Mouse (Mus musculus) layer of hippocampus, postnatal 10 days (tissue): ENCODE measurements around the gene Rbbp7. TPM values are rescaled to one million over a fixed set of nuclear protein-coding genes. Genes with fewer than 3 reads are reported as not detected.

Experiments used
- DNase-seq, 2 experiments: peaks; one replicate each; pipeline ENCODE4 v3.0.0; 2021; ENCODE audit warnings: low spot score in 2 of 2
- total RNA-seq, 2 experiments: library from RNA; stranded (reverse); gene quantifications; 2 replicates each; pipeline ENCODE4 v1.2.3; 2021

Gene Rbbp7
- total RNA-seq, 2 experiments from 2014 or later: 161 to 167 TPM

DNA sequence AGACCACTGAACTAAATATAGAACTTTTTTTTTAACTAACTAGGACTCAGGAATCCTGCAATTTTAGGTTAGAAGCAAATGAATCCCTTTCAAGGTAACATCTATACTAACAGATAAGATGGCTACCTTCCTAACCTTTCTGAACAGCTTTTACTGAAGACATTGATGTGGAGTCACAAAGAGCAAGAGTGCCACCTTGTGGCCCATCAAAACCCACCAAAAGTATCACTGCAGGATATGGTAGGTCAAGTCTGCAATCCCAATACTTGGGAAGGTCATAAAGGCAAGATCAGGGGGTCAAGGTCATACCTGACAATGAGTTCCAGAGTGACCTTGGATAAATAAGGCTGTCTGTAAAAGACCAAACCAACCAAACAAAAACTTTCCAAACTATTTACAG, 40.2 kb downstream of the Rbbp7 start:
- peak; percentile 21 to 27 for DNase-seq

DNA sequence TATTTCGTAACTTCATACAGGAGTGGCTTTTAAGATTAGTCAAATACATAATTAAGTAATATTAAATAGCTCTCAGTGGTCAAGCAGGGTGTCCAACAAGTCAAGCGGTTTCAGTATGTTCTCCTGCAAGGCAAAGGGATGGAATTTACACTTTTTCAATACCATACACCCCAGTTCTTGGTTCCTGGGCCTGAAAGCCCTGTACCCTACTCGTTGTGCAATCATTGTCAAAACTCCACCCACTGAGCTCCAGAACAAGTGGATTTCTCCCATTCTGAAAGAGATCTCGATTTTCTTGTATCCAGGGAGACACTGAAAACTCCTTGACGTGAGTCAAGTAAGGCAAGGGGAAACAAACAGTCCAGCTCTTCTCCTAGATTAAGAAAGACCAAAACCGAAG, 67.8 kb downstream of the Rbbp7 start:
- no peak for DNase-seq

Other genes with a start within 250 kb of the Rbbp7 start
- 10 to 100 TPM; 68.0 to 89.8 TPM for gene Reps2, start 116.8 kb upstream of the Rbbp7 start, total RNA-seq
- gene Txlng, start 69.1 kb downstream of the Rbbp7 start, total RNA-seq: 10 to 100 TPM; 17.5 to 18.6 TPM
- gene Syap1, start 128.0 kb downstream of the Rbbp7 start, total RNA-seq: 10 to 100 TPM; 37.3 to 39.4 TPM
- 10 to 100 TPM; 59.6 to 63.5 TPM for gene Ctps2, start 140.8 kb downstream of the Rbbp7 start, total RNA-seq
- not detected for gene S100g, start 204.2 kb downstream of the Rbbp7 start, total RNA-seq